Mouse (Mus musculus) embryonic facial prominence, embryonic 11.5 days (tissue): ENCODE results near the gene Cplx1. TPM values are rescaled to one million over a fixed set of nuclear protein-coding genes. Genes with fewer than 3 reads are reported as not detected.

ENCODE experiments used
- ATAC-seq: fragments of 200-750 bp; cut with Nextera tagmentation; replicated peaks from 2 replicates; pipeline ENCODE4 v1.8.0; 2017; ENCODE audit warnings: low read depth; ENCODE audit not compliant: insufficient number of reproducible peaks, low FRiP score, low TSS enrichment
- DNase-seq: peaks from one replicate; pipeline ENCODE4 v3.0.0-alpha.2; 2015; ENCODE audit warnings: low spot score
- H3K27ac ChIP-seq: fragments of 300-500 bp; sonication (generic); replicated peaks from 2 replicates; pipeline ENCODE4 v1.5.1; 2014; ENCODE audit warnings: mild to moderate bottlenecking, low read depth, low read length, control low read depth
- H3K27me3 ChIP-seq: fragments of 300-500 bp; sonication (generic); 2 replicates; pipeline ENCODE4 v1.6.1; 2014; ENCODE audit warnings: mild to moderate bottlenecking, low read length, moderate library complexity, mixed read lengths; ENCODE audit not compliant: control insufficient read depth, insufficient read depth
- H3K36me3 ChIP-seq: fragments of 300-500 bp; sonication (generic); replicated peaks from 2 replicates; pipeline ENCODE4 v1.6.1; 2014; ENCODE audit warnings: low read depth, mild to moderate bottlenecking, low read length, moderate library complexity, mixed read lengths; ENCODE audit not compliant: control insufficient read depth, insufficient read depth
- H3K4me1 ChIP-seq: fragments of 300-500 bp; sonication (generic); 2 replicates; pipeline ENCODE4 v1.6.1; 2014; ENCODE audit warnings: low read length, mixed read lengths; ENCODE audit not compliant: control insufficient read depth, insufficient read depth
- H3K4me2 ChIP-seq: fragments of 300-500 bp; sonication (generic); 2 replicates; pipeline ENCODE4 v1.6.1; 2014; ENCODE audit warnings: low read depth, mild to moderate bottlenecking, control low read depth, low read length, moderate library complexity
- H3K4me3 ChIP-seq: fragments of 300-500 bp; sonication (generic); 2 replicates; pipeline ENCODE4 v1.5.1; 2014; ENCODE audit warnings: low read depth, low read length, control low read depth
- H3K9ac ChIP-seq: fragments of 300-500 bp; sonication (generic); replicated peaks from 2 replicates; pipeline ENCODE4 v1.6.1; 2014; ENCODE audit warnings: mild to moderate bottlenecking, control low read depth, low read length
- H3K9me3 ChIP-seq: fragments of 300-500 bp; sonication (generic); replicated peaks from 2 replicates; pipeline ENCODE4 v1.6.1; 2016; ENCODE audit warnings: mild to moderate bottlenecking, low read length, inconsistent platforms, mixed read lengths; ENCODE audit not compliant: control insufficient read depth
- WGBS: fragments of 180-500 bp; shearing (Covaris S2); extraction: QIAGEN DNeasy Blood & Tissue Kit; methylation state at CpG from one replicate; pipeline ENCODE4 v1.1.7; 2014; 5-methylcytosine and 5-hydroxymethylcytosine counted together
- polyA plus RNA-seq: library from polyadenylated mRNA; unstranded; fragments of >200 nt; fragmentation: Nextera tagmentation; extraction: Ambion mirVana; gene quantifications from 2 replicates; pipeline ENCODE4 v1.2.1, GENCODE M21; 2014

Gene Cplx1
- polyA plus RNA-seq, 1 experiment from 2014 or later = 3.5 TPM

- no peaks in the 10 kb centered on the region for H3K27me3 ChIP-seq
- ATAC-seq (no peak), DNase-seq (no peak)
- no peaks in the 10 kb centered on the region for H3K9me3 ChIP-seq
- no peak overlapping the region for H3K9ac ChIP-seq
- no peak overlapping the region for H3K4me3 ChIP-seq
- no peaks in the 10 kb centered on the region for H3K36me3 ChIP-seq
- H3K4me2 ChIP-seq = no peak overlapping the region
- 85% methylated on average over 2 of the region's 2 CpGs for WGBS
- no peak overlapping the region for H3K27ac ChIP-seq
- H3K4me1 ChIP-seq = no peaks in the 10 kb centered on the region
These were observed 12.7 kb upstream of the Cplx1 start for GRCm38 (mm10) chr5:108562483-108562882.

- no peak overlapping the region for H3K27ac ChIP-seq
These were observed 7.2 kb upstream of the Cplx1 start for GRCm38 (mm10) chr5:108556986-108557385.

GRCm38 (mm10) chr5:108554041-108554440, 4.2 kb upstream of the Cplx1 start:
- H3K9me3 ChIP-seq = no peaks in the 10 kb centered on the region
- no peak for ATAC-seq
- 55% methylated on average over 1 of the region's 1 CpGs for WGBS

More at GRCm38 (mm10) chr5:108556986-108557385, 7.2 kb upstream of the Cplx1 start:
- DNase-seq = no peak
- ATAC-seq = no peak
- Histone ChIP-seq H3K4me2 (no peak overlapping the region), H3K9me3 (no peaks in the 10 kb centered on the region), H3K27me3 (no peaks in the 10 kb centered on the region), H3K9ac (no peak overlapping the region), H3K4me1 (no peaks in the 10 kb centered on the region), H3K36me3 (no peaks in the 10 kb centered on the region), H3K4me3 (no peak overlapping the region)
- WGBS = 81% methylated on average over 4 of the region's 4 CpGs

GRCm38 (mm10) chr5:108550207-108550594, 377 bp upstream of the Cplx1 start:
- peak overlapping the region; percentile 23 for H3K4me3 ChIP-seq
- H3K27ac ChIP-seq = no peak overlapping the region
- H3K36me3 ChIP-seq = no peaks in the 10 kb centered on the region
- DNase-seq = peak; percentile 1
- H3K4me1 ChIP-seq = no peaks in the 10 kb centered on the region
- ATAC-seq = peak; percentile 35
- peaks cover 13% of the 10 kb centered on the region for H3K27me3 ChIP-seq
- 2% methylated on average over 16 of the region's 16 CpGs for WGBS
- no peak overlapping the region for H3K9ac ChIP-seq
- H3K4me2 ChIP-seq = peak overlapping the region; percentile 62
- H3K9me3 ChIP-seq = no peaks in the 10 kb centered on the region

More at GRCm38 (mm10) chr5:108554041-108554440, 4.2 kb upstream of the Cplx1 start:
- H3K4me3 ChIP-seq = no peak overlapping the region
- peaks cover 13% of the 10 kb centered on the region for H3K27me3 ChIP-seq
- H3K36me3 ChIP-seq = no peaks in the 10 kb centered on the region
- DNase-seq = no peak
- no peak overlapping the region for H3K27ac ChIP-seq
- H3K4me1 ChIP-seq = no peaks in the 10 kb centered on the region
- H3K4me2 ChIP-seq = no peak overlapping the region
- H3K9ac ChIP-seq = no peak overlapping the region

- peak overlapping the region; percentile 23; the same call in 1 of the 2 replicates for H3K4me3 ChIP-seq
- no peaks in the 10 kb centered on the region for H3K9me3 ChIP-seq
- H3K4me2 ChIP-seq = 0 out of 2 replicates have a peak overlapping the region, but pooled peaks have one; percentile 62
- no peak for DNase-seq
- H3K9ac ChIP-seq = no peak overlapping the region
- WGBS = 16% methylated on average over 7 of the region's 7 CpGs
- no peaks in the 10 kb centered on the region for H3K4me1 ChIP-seq
- peaks cover 13% of the 10 kb centered on the region for H3K27me3 ChIP-seq
- H3K36me3 ChIP-seq = no peaks in the 10 kb centered on the region
- H3K27ac ChIP-seq = no peak overlapping the region
- no peak for ATAC-seq
These were observed 711 bp downstream of the Cplx1 start for GRCm38 (mm10) chr5:108549137-108549488.

GRCm38 (mm10) chr5:108547636-108548035, 2.2 kb downstream of the Cplx1 start:
- Histone ChIP-seq H3K27me3 (peaks cover 13% of the 10 kb centered on the region), H3K27ac (no peak overlapping the region), H3K4me2 (no peak overlapping the region), H3K4me3 (no peak overlapping the region), H3K9me3 (no peaks in the 10 kb centered on the region), H3K36me3 (no peaks in the 10 kb centered on the region), H3K4me1 (no peaks in the 10 kb centered on the region), H3K9ac (no peak overlapping the region)
- 84% methylated on average over 5 of the region's 5 CpGs for WGBS
- ATAC-seq = no peak
- DNase-seq = no peak

- H3K4me1 ChIP-seq = no peaks in the 10 kb centered on the region
- 67% methylated on average over 7 of the region's 7 CpGs for WGBS
- no peak overlapping the region for H3K9ac ChIP-seq
- no peaks in the 10 kb centered on the region; the same call in 1 of the 2 replicates for H3K27me3 ChIP-seq
- no peak overlapping the region for H3K4me3 ChIP-seq
- no peak overlapping the region for H3K4me2 ChIP-seq
- DNase-seq = no peak
- no peak for ATAC-seq
- H3K36me3 ChIP-seq = no peaks in the 10 kb centered on the region
- no peak overlapping the region for H3K27ac ChIP-seq
- H3K9me3 ChIP-seq = no peaks in the 10 kb centered on the region
These were observed 6.1 kb downstream of the Cplx1 start for GRCm38 (mm10) chr5:108543516-108544291.

GRCm38 (mm10) chr5:108534188-108534587, 15.6 kb downstream of the Cplx1 start:
- H3K9me3 ChIP-seq = no peaks in the 10 kb centered on the region
- DNase-seq (no peak), ATAC-seq (no peak)
- H3K27ac ChIP-seq = no peak overlapping the region
- H3K4me3 ChIP-seq = no peak overlapping the region
- H3K4me1 ChIP-seq = no peaks in the 10 kb centered on the region
- H3K36me3 ChIP-seq = no peaks in the 10 kb centered on the region
- no peak overlapping the region for H3K4me2 ChIP-seq
- H3K9ac ChIP-seq = no peak overlapping the region
- 92% methylated on average over 2 of the region's 2 CpGs for WGBS
- H3K27me3 ChIP-seq = no peaks in the 10 kb centered on the region
